Mouse (Mus musculus): ENCODE results near the gene Zc3h15. TPM values are rescaled to one million over a fixed set of nuclear protein-coding genes. Genes with fewer than 3 reads are reported as not detected.

The Zc3h15 gene
- polyA plus RNA-seq (2015; fragmentation: Nextera tagmentation; extraction: Ambion mirVana) = 125 and 137 TPM in 2 replicates

GRCm38 (mm10) chr2:83644276-83645252 is at the start of gene Zc3h15:
Gene Zc3h15 (plus strand): TSS chr2:83644435.
- 0 out of 2 replicates have a peak, but pooled peaks cover 5% of the 10 kb centered on the region for H3K4me1 ChIP-seq
- H3K4me2 ChIP-seq = peak within 1 kb of the TSS; percentile 64
- H3K4me3 ChIP-seq (replicated peaks) = peak within 1 kb of the TSS; percentile 90
- WGBS = under 1% methylated on average over 100 of the region's 100 CpGs
- peak; percentile 99 for ATAC-seq (ENCODE audit: insufficient read depth, low FRiP score, low read depth)
- no peaks in the 10 kb centered on the region for H3K27me3 ChIP-seq (replicated peaks)
- H3K36me3 ChIP-seq = no peaks in the 10 kb centered on the region
- H3K9ac ChIP-seq = peak within 1 kb of the TSS; percentile 89
- no peaks in the 10 kb centered on the region for H3K9me3 ChIP-seq
- H3K27ac ChIP-seq = peak within 1 kb of the TSS; percentile 82

GRCm38 (mm10) chr2:83620558-83621367 is 23.5 kb upstream of the Zc3h15 start:
- 84% methylated on average over 11 of the region's 11 CpGs for WGBS
- no peaks in the 10 kb centered on the region for H3K9me3 ChIP-seq
- no peak overlapping the region for H3K4me2 ChIP-seq

GRCm38 (mm10) chr2:83621511-83621910 is 22.7 kb upstream of the Zc3h15 start:
- Histone ChIP-seq H3K36me3 (no peaks in the 10 kb centered on the region), H3K4me3 (replicated peaks) (no peak overlapping the region), H3K4me1 (no peaks in the 10 kb centered on the region), H3K27ac (no peak overlapping the region), H3K4me2 (no peak overlapping the region), H3K9ac (no peak overlapping the region), H3K9me3 (no peaks in the 10 kb centered on the region), H3K27me3 (replicated peaks) (no peaks in the 10 kb centered on the region)
- ATAC-seq (ENCODE audit: insufficient read depth, low FRiP score, low read depth) = no peak
- 72% methylated on average over 4 of the region's 4 CpGs for WGBS

More at GRCm38 (mm10) chr2:83620558-83621367, 23.5 kb upstream of the Zc3h15 start:
- Histone ChIP-seq H3K4me3 (replicated peaks) (no peak overlapping the region), H3K4me1 (no peaks in the 10 kb centered on the region), H3K27ac (no peak overlapping the region), H3K27me3 (replicated peaks) (no peaks in the 10 kb centered on the region), H3K9ac (no peak overlapping the region), H3K36me3 (no peaks in the 10 kb centered on the region)
- no peak for ATAC-seq (ENCODE audit: insufficient read depth, low FRiP score, low read depth)

- no peaks in the 10 kb centered on the region for H3K9me3 ChIP-seq
- 28% methylated on average over 11 of the region's 11 CpGs for WGBS
- no peaks in the 10 kb centered on the region for H3K4me1 ChIP-seq
- no peak overlapping the region for H3K9ac ChIP-seq
- H3K4me2 ChIP-seq = 0 out of 2 replicates have a peak overlapping the region, but pooled peaks have one; percentile 19
- H3K27ac ChIP-seq = no peak overlapping the region
- ATAC-seq (ENCODE audit: insufficient read depth, low FRiP score, low read depth) = no peak
- H3K36me3 ChIP-seq = no peaks in the 10 kb centered on the region
- H3K4me3 ChIP-seq (replicated peaks) = no peak overlapping the region
- no peaks in the 10 kb centered on the region for H3K27me3 ChIP-seq (replicated peaks)
Measured at GRCm38 (mm10) chr2:83622792-83623191, 21.4 kb upstream of the Zc3h15 start.

GRCm38 (mm10) chr2:83624045-83624444 is 20.2 kb upstream of the Zc3h15 start:
- no peak for ATAC-seq (ENCODE audit: insufficient read depth, low FRiP score, low read depth)
- Histone ChIP-seq H3K27me3 (replicated peaks) (no peaks in the 10 kb centered on the region), H3K4me1 (no peaks in the 10 kb centered on the region), H3K4me2 (no peak overlapping the region), H3K9me3 (no peaks in the 10 kb centered on the region), H3K27ac (no peak overlapping the region), H3K36me3 (no peaks in the 10 kb centered on the region), H3K9ac (no peak overlapping the region), H3K4me3 (replicated peaks) (no peak overlapping the region)
- 53% methylated on average over 4 of the region's 4 CpGs for WGBS

- WGBS = 31% methylated on average over 10 of the region's 10 CpGs
- no peak for ATAC-seq (ENCODE audit: insufficient read depth, low FRiP score, low read depth)
- Histone ChIP-seq H3K9ac (no peak overlapping the region), H3K4me2 (no peak overlapping the region), H3K36me3 (no peaks in the 10 kb centered on the region), H3K27ac (no peak overlapping the region), H3K4me3 (replicated peaks) (no peak overlapping the region), H3K4me1 (no peaks in the 10 kb centered on the region), H3K9me3 (no peaks in the 10 kb centered on the region), H3K27me3 (replicated peaks) (no peaks in the 10 kb centered on the region)
Measured at GRCm38 (mm10) chr2:83625226-83626108, 18.8 kb upstream of the Zc3h15 start.

GRCm38 (mm10) chr2:83626881-83627280 is 17.4 kb upstream of the Zc3h15 start:
- WGBS = 84% methylated on average over 9 of the region's 9 CpGs
- ATAC-seq (ENCODE audit: insufficient read depth, low FRiP score, low read depth) = no peak
- Histone ChIP-seq H3K9me3 (no peaks in the 10 kb centered on the region), H3K36me3 (no peaks in the 10 kb centered on the region), H3K4me3 (replicated peaks) (no peak overlapping the region), H3K27ac (no peak overlapping the region), H3K9ac (no peak overlapping the region; the same call in 1 of the 2 replicates), H3K4me1 (no peaks in the 10 kb centered on the region), H3K27me3 (replicated peaks) (no peaks in the 10 kb centered on the region), H3K4me2 (no peak overlapping the region)

GRCm38 (mm10) chr2:83627495-83627894 is 16.7 kb upstream of the Zc3h15 start:
- H3K27me3 ChIP-seq (replicated peaks) = no peaks in the 10 kb centered on the region
- no peak overlapping the region for H3K4me3 ChIP-seq (replicated peaks)
- no peak for ATAC-seq (ENCODE audit: insufficient read depth, low FRiP score, low read depth)
- no peak overlapping the region for H3K9ac ChIP-seq
- WGBS = 71% methylated on average over 9 of the region's 9 CpGs
- H3K36me3 ChIP-seq = no peaks in the 10 kb centered on the region
- no peak overlapping the region for H3K4me2 ChIP-seq
- H3K27ac ChIP-seq = no peak overlapping the region
- no peaks in the 10 kb centered on the region for H3K4me1 ChIP-seq
- no peaks in the 10 kb centered on the region for H3K9me3 ChIP-seq

GRCm38 (mm10) chr2:83627932-83628331 is 16.3 kb upstream of the Zc3h15 start:
- WGBS = 91% methylated on average over 6 of the region's 6 CpGs
- H3K9me3 ChIP-seq = no peaks in the 10 kb centered on the region
- ATAC-seq (ENCODE audit: insufficient read depth, low FRiP score, low read depth) = no peak
- no peaks in the 10 kb centered on the region for H3K27me3 ChIP-seq (replicated peaks)
- H3K4me2 ChIP-seq = no peak overlapping the region
- H3K36me3 ChIP-seq = no peaks in the 10 kb centered on the region
- H3K4me3 ChIP-seq (replicated peaks) = no peak overlapping the region
- no peaks in the 10 kb centered on the region for H3K4me1 ChIP-seq
- no peak overlapping the region for H3K27ac ChIP-seq
- H3K9ac ChIP-seq = no peak overlapping the region

- H3K9me3 ChIP-seq = no peaks in the 10 kb centered on the region
- no peaks in the 10 kb centered on the region for H3K27me3 ChIP-seq (replicated peaks)
- no peaks in the 10 kb centered on the region for H3K36me3 ChIP-seq
- H3K27ac ChIP-seq = no peak overlapping the region
- no peak overlapping the region for H3K4me2 ChIP-seq
- ATAC-seq (ENCODE audit: insufficient read depth, low FRiP score, low read depth) = no peak
- H3K9ac ChIP-seq = no peak overlapping the region
- H3K4me3 ChIP-seq (replicated peaks) = no peak overlapping the region
- no peaks in the 10 kb centered on the region for H3K4me1 ChIP-seq
- WGBS = 69% methylated on average over 1 of the region's 1 CpGs
Measured at GRCm38 (mm10) chr2:83641993-83642392, 2.2 kb upstream of the Zc3h15 start.

GRCm38 (mm10) chr2:83648916-83649315 is 4.7 kb downstream of the Zc3h15 start:
- no peak overlapping the region for H3K4me2 ChIP-seq
- no peaks in the 10 kb centered on the region for H3K27me3 ChIP-seq (replicated peaks)
- H3K4me3 ChIP-seq (replicated peaks) = no peak overlapping the region
- 0 out of 2 replicates have a peak, but pooled peaks cover 5% of the 10 kb centered on the region for H3K4me1 ChIP-seq
- no peak overlapping the region for H3K9ac ChIP-seq
- no peak overlapping the region for H3K27ac ChIP-seq
- no peak for ATAC-seq (ENCODE audit: insufficient read depth, low FRiP score, low read depth)
- no peaks in the 10 kb centered on the region for H3K36me3 ChIP-seq
- no peaks in the 10 kb centered on the region for H3K9me3 ChIP-seq
- 73% methylated on average over 9 of the region's 9 CpGs for WGBS

Measured in stomach, embryonic 15.5 days (tissue).